Mouse (Mus musculus) layer of hippocampus, postnatal 14 days (tissue): ENCODE results near the gene Fam167b. TPM values are rescaled to one million over a fixed set of nuclear protein-coding genes. Genes with fewer than 3 reads are reported as not detected.
"Not testable (repeated sequence)": the region's sequence is repeated elsewhere in the genome, so short reads cannot be mapped to it uniquely, and the experiment has no call there.

Source experiments
- DNase-seq, 2 experiments: peaks; one replicate each; pipeline ENCODE4 v3.0.0; 2021 to 2022; ENCODE audit warnings: low spot score in 2 of 2, mixed read lengths in 1 of 2
- microRNA-seq, 2 experiments: library from miRNA; unstranded; fragments of <30 nt; microRNA quantifications; one replicate each; pipeline ENCODE4 v1.2.0; 2021
- total RNA-seq, 2 experiments: library from RNA; stranded (reverse); gene quantifications; 2 replicates each; pipeline ENCODE4 v1.2.3; 2021

Fam167b gene
- total RNA-seq, 2 experiments from 2014 or later: 0.37 TPM; not detected in 1

DNA sequence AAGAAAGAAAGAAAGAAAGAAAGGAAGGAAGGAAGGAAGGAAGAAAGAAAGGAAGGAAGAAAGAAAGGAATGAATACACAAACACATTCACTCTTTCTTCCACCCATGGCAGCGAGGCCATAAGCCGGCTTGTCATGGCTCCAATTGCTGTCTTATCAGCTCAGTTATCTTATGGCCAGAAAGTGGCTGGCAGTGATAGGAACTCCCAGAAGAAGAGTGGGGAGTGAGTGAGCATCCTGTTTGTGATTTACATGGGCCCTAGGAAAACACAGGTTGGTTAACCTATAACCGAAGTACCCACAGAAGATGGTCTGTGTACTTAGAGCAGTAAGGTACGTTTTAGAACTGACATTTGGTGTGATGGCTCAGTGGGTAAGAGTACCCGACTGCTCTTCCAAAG is 17.2 kb downstream of the Fam167b start:
- DNase-seq: no peak

DNA sequence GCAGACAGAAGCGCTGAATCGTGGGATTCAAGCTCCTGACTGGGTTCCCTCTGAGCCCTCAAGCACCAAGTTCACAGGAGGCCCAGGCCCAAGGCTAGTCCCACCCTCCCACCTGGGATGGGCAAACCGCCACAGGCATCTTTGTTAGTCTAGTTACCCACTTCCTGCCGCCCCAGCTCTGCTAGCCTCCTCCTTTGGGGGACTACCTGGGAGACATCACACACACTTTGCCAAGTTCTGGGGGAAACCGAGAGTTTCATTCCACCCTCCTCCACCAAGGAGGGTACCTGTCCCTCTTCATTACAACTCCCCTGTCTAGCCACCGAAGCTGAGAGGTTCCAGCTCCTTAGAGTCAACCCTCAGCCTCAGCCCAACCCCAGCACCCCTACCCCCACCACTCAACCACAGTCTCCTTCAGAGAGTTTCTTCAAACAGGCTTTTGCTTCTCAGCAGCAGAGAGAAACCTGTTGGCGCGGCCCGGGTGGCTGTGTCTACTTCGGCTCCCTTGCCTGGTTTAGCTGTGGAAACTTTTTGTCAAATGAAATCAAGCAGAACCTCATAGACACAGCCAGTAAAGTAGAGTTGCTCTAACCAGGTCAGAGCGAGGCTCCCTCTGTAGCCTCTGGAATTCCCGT is 19.9 kb downstream of the Fam167b start:
- DNase-seq: no peak

DNA sequence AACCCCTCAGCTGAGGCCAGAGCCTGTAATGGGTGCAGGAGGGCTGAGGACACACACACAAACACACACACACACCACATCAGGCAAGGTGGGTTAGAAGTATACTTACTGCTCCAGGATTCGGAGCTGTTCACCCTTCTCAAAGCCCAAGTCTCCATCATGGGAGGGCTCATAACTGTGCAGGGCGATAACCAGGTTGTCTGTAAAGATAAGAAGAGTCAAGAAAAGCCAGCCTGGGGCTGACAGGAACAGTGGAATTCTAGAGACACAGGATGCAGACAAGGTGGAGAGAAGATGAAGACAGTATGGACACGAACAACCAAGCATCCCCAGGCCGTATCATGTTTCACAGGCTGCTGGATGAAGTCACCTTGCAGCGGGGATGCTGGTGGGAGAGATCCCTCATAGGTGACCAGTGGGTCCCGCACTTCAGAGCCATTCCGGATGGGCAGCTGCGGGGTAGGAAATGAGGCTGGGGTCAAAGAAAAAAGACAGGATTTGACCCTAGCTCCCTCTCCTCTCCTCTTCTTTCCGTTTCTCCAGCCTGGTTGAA is 21.0 kb downstream of the Fam167b start:
- DNase-seq: no peak

DNA sequence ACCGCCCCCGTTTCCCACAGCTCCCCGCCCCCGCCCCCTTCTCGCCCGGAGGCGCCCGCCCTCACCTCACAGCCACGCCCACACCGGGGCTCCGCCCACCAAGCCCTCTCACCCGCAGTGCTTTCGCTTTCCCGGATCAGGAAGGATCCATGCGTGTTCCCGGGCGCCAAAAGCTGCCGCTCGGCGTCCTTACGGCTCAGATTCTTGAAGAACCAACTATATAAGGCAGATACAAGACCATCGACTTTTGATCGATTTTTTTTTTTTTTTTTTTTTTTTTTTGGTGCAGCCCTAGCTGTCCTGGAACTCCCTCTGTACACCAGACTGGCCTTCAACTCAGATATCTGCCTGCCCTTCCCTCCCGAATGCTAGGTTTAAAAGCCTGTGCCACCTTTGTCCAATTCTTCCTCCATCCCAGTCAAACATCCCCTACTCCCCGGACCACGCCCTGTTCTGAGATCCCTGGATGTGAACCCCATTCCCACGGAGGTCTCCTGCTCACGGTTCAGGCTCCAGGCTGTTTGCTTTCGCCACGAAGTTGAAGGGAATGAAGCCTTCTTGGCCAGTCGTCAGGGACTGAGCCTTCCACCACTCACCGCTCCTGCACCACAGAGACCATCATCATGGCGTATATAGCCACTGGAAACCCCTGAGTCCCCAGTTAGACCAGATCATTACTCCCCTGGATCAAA is 21.7 kb downstream of the Fam167b start:
- DNase-seq: peak; percentile 76 to 80

DNA sequence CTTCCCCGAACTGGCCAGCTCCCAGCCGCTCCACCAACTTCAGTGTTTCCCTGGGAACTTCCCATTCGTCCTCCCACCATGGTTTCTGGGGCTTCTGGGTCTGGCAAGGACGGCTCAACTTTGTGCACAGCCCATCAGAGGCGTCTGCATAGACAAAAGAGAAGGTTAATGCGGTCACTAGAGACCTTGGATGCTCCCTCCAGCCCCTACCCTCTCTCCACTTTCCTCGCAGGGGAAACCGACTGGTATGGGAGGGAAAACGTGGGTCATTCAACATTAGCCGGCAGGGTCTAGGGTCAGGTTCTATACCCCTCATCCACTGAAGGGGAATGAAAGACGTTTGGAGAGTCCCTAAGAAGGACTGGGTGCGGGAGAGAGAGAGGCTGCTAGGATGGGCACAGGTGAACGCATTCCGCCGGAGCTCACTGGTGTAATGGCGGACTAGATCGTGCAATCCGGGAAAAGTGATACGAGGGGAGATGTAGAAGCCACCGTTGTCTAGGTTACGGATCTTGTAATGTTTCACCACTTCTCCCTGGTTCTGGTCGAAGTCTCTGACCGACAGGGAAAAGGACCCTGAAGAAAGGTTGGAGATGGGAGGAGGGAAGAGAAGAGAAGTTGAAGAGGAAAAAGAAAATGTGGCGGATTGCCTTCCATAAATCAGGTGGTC is 22.4 kb downstream of the Fam167b start:
- no peak for DNase-seq

DNA sequence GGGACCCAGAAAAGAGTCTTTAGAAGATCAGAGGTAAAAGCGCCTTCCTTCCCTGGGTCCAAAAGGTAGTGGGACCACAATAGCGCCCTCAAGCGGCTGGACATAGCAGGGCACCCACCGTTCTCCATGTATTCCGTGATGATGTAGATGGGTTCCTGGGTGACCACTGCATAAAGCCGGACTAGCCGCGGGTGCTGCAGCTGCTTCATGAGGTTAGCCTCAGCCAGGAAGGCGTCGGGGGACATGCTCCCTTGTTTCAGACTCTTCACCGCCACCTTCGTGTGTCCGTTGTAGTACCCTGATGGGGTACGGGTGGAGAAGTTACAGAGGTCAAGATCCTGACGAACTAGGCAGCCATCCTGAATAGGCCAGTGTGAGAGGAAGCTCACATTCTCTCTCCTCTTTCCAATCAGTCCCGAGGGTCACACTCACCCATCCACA is 22.9 kb downstream of the Fam167b start:
- peak in 1 of 2 experiments; percentile 52 for DNase-seq

DNA sequence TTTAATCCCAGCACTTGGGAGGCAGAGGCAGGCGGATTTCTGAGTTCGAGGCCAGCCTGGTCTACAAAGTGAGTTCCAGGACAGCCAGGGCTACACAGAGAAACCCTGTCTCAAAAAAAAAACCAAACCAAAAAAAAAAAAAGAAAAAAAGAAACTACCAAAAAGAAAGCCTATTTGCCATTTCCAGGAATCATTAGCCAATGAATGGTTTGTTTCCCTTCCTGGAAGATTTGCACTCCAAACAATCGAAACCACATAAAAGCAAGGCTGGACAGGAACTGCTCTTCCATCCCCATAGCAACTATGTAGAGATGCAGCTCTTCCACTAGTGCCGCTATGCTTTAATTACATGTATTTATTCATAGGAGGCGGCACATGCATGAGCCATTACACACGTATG is 23.8 kb downstream of the Fam167b start:
- not testable (repeated sequence) for DNase-seq

DNA sequence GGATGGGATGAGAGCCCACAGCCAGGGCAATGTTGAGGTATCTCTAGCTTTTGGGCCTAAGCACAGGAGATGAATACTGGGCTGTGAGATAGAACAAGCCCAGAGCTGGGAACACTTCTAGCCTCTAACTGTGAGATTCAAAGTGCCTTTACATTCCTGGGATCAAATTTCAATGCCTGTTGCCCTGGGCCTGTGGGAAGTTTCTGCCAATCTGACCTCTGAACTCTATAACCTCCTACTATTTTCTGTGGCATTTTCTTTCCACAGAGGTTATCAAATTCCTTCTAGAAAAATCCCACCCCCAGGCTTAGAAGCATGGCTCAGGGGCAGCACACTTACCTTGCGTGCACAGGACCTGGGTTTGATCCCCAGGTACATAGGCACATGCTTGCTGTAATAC is 28.1 kb downstream of the Fam167b start:
- no peak for DNase-seq

DNA sequence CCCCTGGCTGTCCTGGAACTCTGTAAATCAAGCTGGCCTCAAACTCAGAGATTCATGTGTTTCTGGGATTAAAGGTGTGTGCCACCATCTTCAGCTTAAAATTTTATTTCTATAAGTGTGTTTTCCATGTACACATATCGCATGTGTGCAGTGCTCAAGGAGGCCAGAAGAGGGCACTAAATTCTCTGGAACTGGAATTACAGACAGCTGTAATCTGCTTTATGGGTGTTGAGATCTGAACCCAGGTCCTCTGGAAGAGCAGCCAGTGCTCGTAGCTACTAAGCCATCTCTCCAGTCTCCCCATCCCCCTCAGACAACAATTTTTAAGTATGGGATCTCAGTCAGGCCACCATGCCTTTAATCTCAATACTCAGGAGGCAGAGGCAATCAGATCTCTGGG is 29.0 kb downstream of the Fam167b start:
- no peak for DNase-seq

DNA sequence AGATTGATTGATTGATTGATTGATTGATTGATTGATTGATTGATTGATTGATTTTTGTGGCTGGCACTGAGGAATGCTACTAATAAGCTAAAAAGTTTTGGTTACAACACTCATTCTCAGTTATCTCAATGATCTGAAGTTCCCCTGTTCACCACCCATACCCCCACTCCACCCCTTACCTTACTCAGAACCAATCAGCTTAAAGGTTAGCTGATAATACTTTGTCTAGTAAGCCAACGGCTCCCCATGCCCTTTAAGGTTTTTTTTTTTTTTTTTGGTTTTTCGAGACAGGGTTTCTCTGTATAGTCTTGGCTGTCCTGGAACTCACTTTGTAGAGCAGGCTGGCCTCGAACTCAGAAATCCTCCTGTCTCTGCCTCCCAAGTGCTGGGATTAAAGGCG is 30.7 kb downstream of the Fam167b start:
- DNase-seq: not testable (repeated sequence)

DNA sequence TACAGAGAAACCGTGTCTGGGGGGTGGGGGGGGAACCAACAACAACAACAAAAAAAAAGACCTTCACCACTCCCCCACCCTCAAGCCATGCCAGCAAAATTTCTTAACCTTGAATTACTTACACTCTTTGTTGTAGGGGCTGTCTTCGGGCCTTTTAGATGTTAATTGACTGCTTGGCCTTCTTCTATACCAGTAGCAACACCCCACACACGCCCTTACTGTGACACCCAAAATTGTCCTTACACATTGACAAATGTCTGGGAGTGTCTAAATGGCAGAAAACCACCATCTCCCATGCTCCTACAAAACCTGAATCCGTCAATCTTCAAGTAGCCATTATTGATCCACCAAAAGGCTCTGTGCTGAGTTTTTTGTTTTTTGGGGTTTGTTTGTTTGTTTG is 34.2 kb downstream of the Fam167b start:
- DNase-seq: no peak

DNA sequence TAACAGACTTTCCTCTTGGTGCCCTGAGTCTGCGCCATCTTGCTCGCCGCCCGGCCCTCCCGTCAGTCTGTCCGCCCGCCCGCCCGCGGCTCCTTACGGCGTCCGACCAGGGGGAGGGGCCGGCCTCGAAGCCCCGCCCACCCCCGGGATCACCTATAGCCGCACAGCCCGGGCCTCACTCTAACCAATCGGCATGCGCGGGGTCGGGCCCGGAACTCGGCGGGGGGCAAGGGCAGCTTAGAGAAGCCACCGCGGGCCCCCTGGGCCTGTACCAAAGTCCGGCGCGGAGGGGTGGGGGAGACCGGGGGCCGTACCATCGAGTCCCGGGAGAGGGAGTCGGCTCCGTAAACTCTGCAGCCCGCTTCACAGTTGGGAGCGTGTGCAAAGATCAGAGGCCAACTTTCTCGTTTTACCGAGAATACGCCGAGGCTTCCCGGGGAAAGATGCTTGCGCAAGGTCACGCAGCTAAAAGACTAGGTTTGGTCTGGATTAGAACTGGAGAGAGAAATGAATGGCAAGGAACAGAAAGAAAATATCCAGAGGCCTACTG is 35.7 kb downstream of the Fam167b start, which contains the start of gene Hdac1:
Hdac1 (minus strand) TSS at position 122 of the 550 bp plus-strand sequence.
- DNase-seq: peak; percentile 93 to 97

DNA sequence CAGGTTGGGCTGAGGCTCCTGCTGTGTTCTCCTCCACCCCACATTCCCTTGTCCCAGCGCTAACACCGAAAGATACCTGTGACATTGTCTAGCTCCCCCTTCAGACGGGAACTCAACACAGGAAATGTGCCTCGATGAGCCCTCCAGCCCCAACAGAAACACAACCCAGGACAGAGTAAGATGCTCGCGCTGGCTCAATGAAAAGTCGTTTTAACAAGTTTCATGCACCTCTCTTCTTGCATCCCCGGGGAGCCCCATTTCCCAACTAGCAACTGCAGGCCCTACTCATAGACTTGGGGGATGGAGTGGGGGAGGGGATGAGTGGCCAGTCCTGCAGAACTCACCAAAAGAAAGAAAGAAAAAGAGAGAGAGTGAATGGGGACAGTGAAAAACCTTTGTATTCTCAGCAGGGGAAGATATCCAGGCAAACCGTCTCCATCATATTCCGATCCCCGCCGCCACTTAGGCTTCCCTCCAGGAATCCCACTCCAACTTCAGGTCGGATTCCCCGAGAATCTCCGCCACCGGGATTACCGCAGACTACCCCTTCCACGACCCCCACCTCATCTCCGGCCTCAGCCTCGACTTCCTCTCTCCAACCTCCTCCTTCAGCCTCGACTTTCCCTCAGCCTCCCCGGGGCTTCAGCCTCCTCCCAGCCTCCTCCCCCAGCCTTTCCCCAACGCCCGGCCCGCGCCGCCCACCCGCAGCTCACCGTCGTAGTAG is 36.3 kb downstream of the Fam167b start:
- no peak for DNase-seq

DNA sequence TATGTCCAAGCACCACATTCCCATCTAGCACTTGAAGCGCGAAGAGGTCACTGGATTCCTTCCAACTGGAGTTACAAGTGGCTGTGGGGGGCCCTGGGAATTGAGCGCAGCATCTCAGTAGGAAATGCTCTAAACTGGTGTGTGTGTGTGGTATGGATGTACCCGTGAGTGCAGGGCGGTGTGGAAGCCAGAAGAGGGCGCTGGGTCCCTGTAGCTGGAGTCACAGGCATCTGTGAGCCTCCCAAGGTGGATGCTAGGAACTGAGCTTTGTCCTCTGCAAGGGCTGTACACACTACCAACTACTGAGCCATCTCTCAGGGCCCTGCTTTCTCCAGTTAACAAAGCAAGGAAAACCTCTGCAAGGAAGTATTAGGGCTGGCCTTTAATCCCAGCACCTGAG is 38.3 kb downstream of the Fam167b start:
- DNase-seq: no peak

DNA sequence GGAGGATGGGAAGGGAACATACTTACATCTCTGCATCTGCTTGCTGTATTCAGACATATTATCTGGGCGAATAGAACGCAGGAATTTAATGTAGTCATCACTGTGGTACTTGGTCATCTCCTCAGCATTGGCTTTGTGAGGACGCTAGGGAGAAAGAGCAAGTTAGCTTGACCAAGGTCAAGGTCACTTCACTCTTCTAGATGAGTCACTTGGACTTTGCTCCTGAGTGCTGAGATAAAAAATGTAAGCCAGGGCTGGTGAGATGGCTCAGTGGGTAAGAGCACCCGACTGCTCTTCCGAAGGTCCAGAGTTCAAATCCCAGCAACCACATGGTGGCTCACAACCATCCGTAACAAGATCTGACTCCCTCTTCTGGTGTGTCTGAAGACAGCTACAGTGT is 49.4 kb downstream of the Fam167b start:
- DNase-seq: not testable (repeated sequence)

Small RNAs within 50 kb of the gene (microRNA-seq; reads per million reads assigned to microRNA genes)
- 0 reads per million in 2 experiments for gene Mir8119

Other genes starting within 250 kb of the Fam167b start
- 100 to 1,000 TPM; 130 to 131 TPM for gene Rbbp4, start 243.2 kb downstream of the Fam167b start, total RNA-seq
- 10 to 100 TPM; 23.7 to 26.3 TPM for gene Zbtb8os, start 242.9 kb downstream of the Fam167b start, total RNA-seq
- 1 to 10 TPM; 6.1 to 6.3 TPM for gene Zbtb8a, start 200.4 kb downstream of the Fam167b start, total RNA-seq
- gene Zbtb8b, start 137.7 kb downstream of the Fam167b start, total RNA-seq: 1 to 10 TPM; 4.0 to 5.0 TPM
- gene Bsdc1, start 117.0 kb downstream of the Fam167b start, total RNA-seq: 10 to 100 TPM; 52.2 to 54.2 TPM
- gene Tssk3, start 87.5 kb downstream of the Fam167b start, total RNA-seq: not detected
- gene Fam229a, start 87.4 kb downstream of the Fam167b start, total RNA-seq: under 1 TPM in 1 of 2 experiments, not detected in 1; 0.72 TPM
- gene Marcksl1, start 65.0 kb downstream of the Fam167b start, total RNA-seq: 100 to 1,000 TPM; 372 to 379 TPM
- gene Hdac1, start 35.8 kb downstream of the Fam167b start, total RNA-seq: 10 to 100 TPM; 36.4 to 44.6 TPM
- gene Lck, start 4.9 kb downstream of the Fam167b start, total RNA-seq: 1 to 10 TPM; 4.0 to 4.4 TPM
- 100 to 1,000 TPM; 121 to 128 TPM for gene Eif3i, start 22.1 kb upstream of the Fam167b start, total RNA-seq
- gene Tmem234, start 22.1 kb upstream of the Fam167b start, total RNA-seq: 10 to 100 TPM; 86.1 to 90.9 TPM
- gene Dcdc2b, start 35.7 kb upstream of the Fam167b start, total RNA-seq: 1 to 10 TPM; 3.4 to 4.4 TPM
- 10 to 100 TPM; 31.3 to 35.7 TPM for gene Iqcc, start 40.5 kb upstream of the Fam167b start, total RNA-seq
- 100 to 1,000 TPM; 102 to 116 TPM for gene Ccdc28b, start 45.4 kb upstream of the Fam167b start, total RNA-seq
- 10 to 100 TPM; 39.8 to 46.9 TPM for gene Txlna, start 62.5 kb upstream of the Fam167b start, total RNA-seq
- gene Kpna6, start 94.2 kb upstream of the Fam167b start, total RNA-seq: 10 to 100 TPM; 88.9 to 93.4 TPM
- 10 to 100 TPM; 12.8 to 15.2 TPM for gene Tmem39b, start 118.3 kb upstream of the Fam167b start, total RNA-seq
- gene Khdrbs1, start 163.8 kb upstream of the Fam167b start, total RNA-seq: 10 to 100 TPM; 83.3 to 85.6 TPM
- 100 to 1,000 TPM; 123 to 132 TPM for gene Ptp4a2, start 232.7 kb upstream of the Fam167b start, total RNA-seq